27 mouse cellular contexts compared by ENCODE assay signal in the genomic region with DNA sequence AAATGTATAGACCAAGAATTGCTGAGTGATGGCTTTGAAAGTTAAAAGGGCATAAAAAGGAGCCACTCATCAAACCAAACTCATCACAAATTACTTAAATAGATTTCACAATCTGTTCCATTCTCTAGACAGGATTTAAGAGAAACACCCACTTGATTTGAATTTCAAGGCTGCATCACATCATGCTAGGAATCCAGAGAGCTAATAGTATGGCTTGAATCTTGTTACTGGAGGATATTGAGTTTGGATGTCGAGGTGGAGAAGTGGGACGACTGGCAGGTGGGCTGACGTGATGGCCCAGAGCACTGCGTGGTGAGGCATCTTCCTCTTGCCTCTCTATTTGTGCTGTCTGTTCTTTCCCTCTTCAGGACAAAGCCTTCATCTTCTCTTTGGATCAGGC.
DNase-seq lines count a peak whose midpoint lies in the region; ATAC-seq and TF ChIP-seq lines count a peak whose summit lies in the region.
"Had no signal": no experiment of that assay in that cellular context is flagged by ENCODE, and none has a peak within 500 bp of the region (broad histone marks: within the 10 kb centered on the region; RNA-seq: fewer than 3 reads in every experiment).

No protein-coding gene starts in this region.

- H3K9ac ChIP-seq in forebrain, postnatal 0 days, result no peak overlapping the region
- H3K9ac ChIP-seq in forebrain, embryonic 16.5 days (replicated peaks; ENCODE audit: low read depth, low read length), result no peak overlapping the region
- H3K9ac ChIP-seq in heart, embryonic 11.5 days (ENCODE audit: low read depth, low read length), result no peak overlapping the region
- H3K9ac ChIP-seq: embryonic facial prominence, embryonic 13.5 days; embryonic facial prominence, embryonic 15.5 days; forebrain, embryonic 12.5 days had no signal

- H3K9me3 ChIP-seq in forebrain, postnatal 0 days (ENCODE audit: low read length), result no peaks in the 10 kb centered on the region
- H3K9me3 ChIP-seq in forebrain, embryonic 16.5 days (ENCODE audit: control insufficient read depth, low read length), result no peaks in the 10 kb centered on the region
- H3K9me3 ChIP-seq in heart, embryonic 10.5 days, result no peaks in the 10 kb centered on the region
- no peaks in the 10 kb centered on the region; the same call in 1 of the 2 replicates for H3K9me3 ChIP-seq in heart, embryonic 11.5 days (replicated peaks; ENCODE audit: control insufficient read depth, low read length)
- H3K9me3 ChIP-seq: embryonic facial prominence, embryonic 13.5 days; embryonic facial prominence, embryonic 15.5 days; forebrain, embryonic 10.5 days; forebrain, embryonic 12.5 days; G1E had no signal

- H3K36me3 ChIP-seq in forebrain, postnatal 0 days (ENCODE audit: insufficient read depth), result peaks cover 8% of the 10 kb centered on the region; the same call in 1 of the 2 replicates
- peaks cover 4% of the 10 kb centered on the region; the same call in 1 of the 2 replicates for H3K36me3 ChIP-seq in forebrain, embryonic 16.5 days (ENCODE audit: control insufficient read depth, insufficient read depth)
- H3K36me3 ChIP-seq in heart, embryonic 10.5 days, result no peaks in the 10 kb centered on the region
- no peaks in the 10 kb centered on the region for H3K36me3 ChIP-seq in heart, embryonic 11.5 days (ENCODE audit: control insufficient read depth, insufficient read depth, low read length)

- intact Hi-C loops in left cerebral cortex, adult 2 months (cut with DNase I), result no loop called here

- 88% methylated on average over 4 of the region's 4 CpGs for WGBS in forebrain, postnatal 0 days
- 85% methylated on average over 4 of the region's 4 CpGs for WGBS in forebrain, embryonic 16.5 days
- 94% methylated on average over 4 of the region's 4 CpGs for WGBS in heart, embryonic 10.5 days
- 80% methylated on average over 4 of the region's 4 CpGs for WGBS in heart, embryonic 11.5 days (ENCODE audit: insufficient replicate concordance)

- no peak for DNase-seq in forebrain, postnatal 0 days
- DNase-seq in heart, embryonic 10.5 days (ENCODE audit: low spot score), result peak; percentile 62
- no peak for DNase-seq in left cerebral cortex, adult 2 months (ENCODE audit: extremely low spot score in 1 of 2, low spot score in 2 of 2)
- DNase-seq in left cerebral cortex, adult 9 months (ENCODE audit: low spot score in 2 of 2), result no peak
- no peak for DNase-seq in adrenal gland, postnatal 25 days
- DNase-seq: adrenal gland, adult 8-10 months; adrenal gland, postnatal 14 days; B cell, adult 2 months; cerebellum, adult 11-12 months; cerebellum, adult 2 months; cerebellum, adult 9-10 months; cerebellum, postnatal 10 days; cerebellum, postnatal 25 days; embryo, embryonic 11 days had no signal

- no peak for TF ChIP-seq CTCF in forebrain, postnatal 0 days (IDR thresholded peaks at IDR 0.05; ENCODE audit: low read depth)
- TF ChIP-seq CTCF in left cerebral cortex, adult 2 months (IDR thresholded peaks at IDR 0.05), result no peak

- H3K27me3 ChIP-seq in forebrain, postnatal 0 days (ENCODE audit: insufficient read depth, low read length), result no peaks in the 10 kb centered on the region
- no peaks in the 10 kb centered on the region for H3K27me3 ChIP-seq in forebrain, embryonic 16.5 days (replicated peaks; ENCODE audit: control insufficient read depth, insufficient read depth, low read length)
- no peaks in the 10 kb centered on the region for H3K27me3 ChIP-seq in heart, embryonic 10.5 days (ENCODE audit: insufficient read depth, poor library complexity, severe bottlenecking)
- no peaks in the 10 kb centered on the region for H3K27me3 ChIP-seq in heart, embryonic 11.5 days (ENCODE audit: control insufficient read depth, insufficient read depth, low read length)
- H3K27me3 ChIP-seq: CH12.LX; embryonic facial prominence, embryonic 13.5 days; embryonic facial prominence, embryonic 15.5 days; forebrain, embryonic 12.5 days had no signal

- no peaks in the 10 kb centered on the region for H3K4me1 ChIP-seq in forebrain, postnatal 0 days (ENCODE audit: insufficient read depth)
- peaks cover 5% of the 10 kb centered on the region for H3K4me1 ChIP-seq in forebrain, embryonic 16.5 days (replicated peaks; ENCODE audit: control insufficient read depth, insufficient read depth, low read length)
- H3K4me1 ChIP-seq in heart, embryonic 10.5 days, result no peaks in the 10 kb centered on the region
- no peaks in the 10 kb centered on the region for H3K4me1 ChIP-seq in heart, embryonic 11.5 days (ENCODE audit: control insufficient read depth, insufficient read depth, low read length)
- H3K4me1 ChIP-seq: embryonic facial prominence, embryonic 13.5 days; embryonic facial prominence, embryonic 15.5 days had no signal

- H3K4me2 ChIP-seq in forebrain, postnatal 0 days (ENCODE audit: low read depth), result no peak overlapping the region
- H3K4me2 ChIP-seq in forebrain, embryonic 16.5 days (ENCODE audit: low read length), result no peak overlapping the region
- no peak overlapping the region for H3K4me2 ChIP-seq in heart, embryonic 11.5 days
- H3K4me2 ChIP-seq: embryonic facial prominence, embryonic 13.5 days; embryonic facial prominence, embryonic 15.5 days; forebrain, embryonic 12.5 days had no signal

- no peak overlapping the region for H3K4me3 ChIP-seq in forebrain, postnatal 0 days (ENCODE audit: low read depth, low read length)
- no peak overlapping the region for H3K4me3 ChIP-seq in forebrain, embryonic 16.5 days (replicated peaks; ENCODE audit: low read length)
- no peak overlapping the region for H3K4me3 ChIP-seq in heart, embryonic 10.5 days
- H3K4me3 ChIP-seq in heart, embryonic 11.5 days (ENCODE audit: low read depth, low read length), result no peak overlapping the region
- H3K4me3 ChIP-seq in left cerebral cortex, adult 2 months, result no peak overlapping the region
- H3K4me3 ChIP-seq: embryonic facial prominence, embryonic 13.5 days; embryonic facial prominence, embryonic 15.5 days; erythroblast, embryonic 14.5 days; forebrain, embryonic 10.5 days; forebrain, embryonic 12.5 days had no signal

- no peak overlapping the region for H3K27ac ChIP-seq in forebrain, postnatal 0 days (ENCODE audit: low read depth, low read length)
- no peak overlapping the region for H3K27ac ChIP-seq in forebrain, embryonic 16.5 days (ENCODE audit: low read length)
- H3K27ac ChIP-seq in heart, embryonic 10.5 days, result no peak overlapping the region
- H3K27ac ChIP-seq in heart, embryonic 11.5 days (ENCODE audit: low read depth, low read length), result no peak overlapping the region
- H3K27ac ChIP-seq in left cerebral cortex, adult 2 months, result peak overlapping the region; percentile 75
- H3K27ac ChIP-seq: embryonic facial prominence, embryonic 13.5 days; embryonic facial prominence, embryonic 15.5 days; forebrain, embryonic 10.5 days; forebrain, embryonic 12.5 days had no signal

- ATAC-seq in forebrain, postnatal 0 days, result peak; percentile 12; the same call in 1 of the 2 replicates
- ATAC-seq in forebrain, embryonic 16.5 days, result no peak
- no peak for ATAC-seq in heart, embryonic 11.5 days (replicated peaks; ENCODE audit: insufficient number of reproducible peaks, low FRiP score, low TSS enrichment)
- ATAC-seq: activated CD4-positive, CD25-positive, alpha-beta regulatory T cell, adult 4 months; CD4-positive, CD25-positive, alpha-beta regulatory T cell, adult 4 months; forebrain, embryonic 14.5 days; Patski had no signal
